Mouse (Mus musculus): ENCODE measurements around the gene Zfp781. TPM values are rescaled to one million over a fixed set of nuclear protein-coding genes. Genes with fewer than 3 reads are reported as not detected.
"Not testable (repeated sequence)": the region's sequence is repeated elsewhere in the genome, so short reads cannot be mapped to it uniquely, and the experiment has no call there.

Zfp781 gene
- under 1 TPM; 0.33 to 0.53 TPM for total RNA-seq (2021)
- long read RNA-seq, experiment 1, result 0 reads
- long read RNA-seq, experiment 2, result 0 reads

DNA sequence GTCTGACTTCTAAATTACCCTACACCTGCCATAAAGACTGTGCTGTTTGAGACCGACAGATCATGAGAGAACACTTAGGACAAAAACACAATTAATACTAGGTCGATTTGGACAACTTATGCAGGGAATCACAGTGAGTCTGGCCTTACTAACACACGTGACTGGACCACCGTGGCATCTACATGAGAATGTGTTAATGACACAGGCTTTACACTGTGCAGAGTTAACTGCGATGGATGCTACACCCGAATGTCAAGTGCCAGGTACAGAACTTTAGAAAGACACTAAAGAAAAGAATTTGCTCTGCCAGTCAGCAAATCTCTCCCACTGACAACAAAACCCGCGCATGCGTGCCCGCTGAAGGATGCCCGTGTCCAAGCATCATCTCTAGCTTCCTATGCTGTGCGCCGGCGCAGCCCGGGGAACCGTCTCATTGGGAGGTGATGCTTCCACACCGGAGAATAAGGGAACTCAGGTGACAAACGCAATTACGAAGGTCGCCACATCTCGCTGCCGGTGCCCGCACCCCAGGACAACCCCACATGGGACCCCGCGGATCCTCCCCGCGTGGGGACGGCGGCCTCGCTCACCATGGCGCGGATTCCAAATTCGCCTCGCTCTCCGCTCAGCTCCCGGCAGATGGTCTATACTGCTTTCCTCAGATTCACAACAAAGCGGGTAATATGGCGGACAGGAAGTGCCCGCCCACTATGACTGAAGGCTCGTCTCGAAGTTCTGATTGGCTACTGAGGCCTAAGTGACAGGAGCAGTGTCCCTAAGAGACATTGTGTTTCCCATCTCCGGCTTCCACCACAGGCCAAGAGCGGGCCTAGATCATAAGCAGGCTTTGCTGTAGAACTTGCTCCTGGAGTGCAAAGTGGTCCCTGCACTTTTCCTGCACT lies at the start of gene Zfp781:
Gene Zfp781 (minus strand): TSS at position 639 of the 902 bp plus-strand sequence.
- DNase-seq; H3K27ac ChIP-seq; H3K4me3 ChIP-seq; intact Hi-C loops (cut with DNase I): not testable (repeated sequence)

DNA sequence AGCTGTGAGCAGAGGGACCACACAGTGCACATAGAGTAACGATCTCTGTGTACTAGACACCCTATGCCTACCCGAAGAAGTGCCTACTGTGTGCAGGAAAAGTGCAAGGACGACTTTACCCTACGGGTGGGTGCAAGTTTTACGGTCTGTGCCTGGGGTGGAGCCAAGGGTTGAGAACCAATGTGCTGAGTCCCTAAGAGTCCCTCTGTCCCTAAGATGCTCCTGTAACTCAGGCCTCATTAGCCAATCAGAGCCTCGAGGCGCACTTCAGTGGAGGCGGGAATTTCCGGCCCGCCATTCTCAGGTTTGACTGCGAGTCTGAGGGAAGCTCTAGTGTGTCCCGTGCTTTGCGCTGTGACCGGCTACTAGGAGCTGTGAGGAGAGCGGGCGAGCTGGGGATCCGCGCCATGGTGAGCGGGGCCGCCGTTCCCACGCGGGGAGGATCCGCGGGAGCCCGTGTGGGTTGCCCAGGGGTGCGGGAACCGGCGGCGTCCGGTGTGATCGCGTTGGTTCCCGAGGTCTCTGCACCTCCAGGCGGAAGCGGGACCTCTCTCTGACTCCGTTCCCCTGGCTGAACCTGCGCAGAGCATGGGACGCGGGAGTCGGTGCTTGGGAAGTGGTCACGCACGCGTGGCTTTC lies 48.2 kb upstream of the Zfp781 start:
- intact Hi-C loops (cut with DNase I); H3K4me3 ChIP-seq; DNase-seq; H3K27ac ChIP-seq: not testable (repeated sequence)

DNA sequence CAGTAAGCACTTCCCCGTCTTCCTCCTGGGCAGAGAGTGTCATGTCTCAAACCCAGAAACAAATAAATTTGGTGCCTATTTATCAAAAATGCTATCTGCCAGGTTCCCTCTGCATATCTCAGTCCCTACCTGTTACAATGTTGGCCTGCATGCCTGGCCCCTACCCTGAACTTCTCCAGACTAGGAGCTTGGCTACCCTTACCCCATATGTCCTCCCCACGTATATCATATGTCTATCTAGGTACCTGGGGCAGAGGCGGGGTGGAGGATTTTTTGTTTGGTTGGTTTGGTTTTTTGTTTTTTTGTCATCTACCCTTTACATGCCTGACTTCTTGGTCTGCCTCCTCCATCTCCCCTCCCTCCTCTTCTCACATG lies 451 bp upstream of the Zfp781 start:
- intact Hi-C loops (cut with DNase I); H3K27ac ChIP-seq; DNase-seq; H3K4me3 ChIP-seq: not testable (repeated sequence)

DNA sequence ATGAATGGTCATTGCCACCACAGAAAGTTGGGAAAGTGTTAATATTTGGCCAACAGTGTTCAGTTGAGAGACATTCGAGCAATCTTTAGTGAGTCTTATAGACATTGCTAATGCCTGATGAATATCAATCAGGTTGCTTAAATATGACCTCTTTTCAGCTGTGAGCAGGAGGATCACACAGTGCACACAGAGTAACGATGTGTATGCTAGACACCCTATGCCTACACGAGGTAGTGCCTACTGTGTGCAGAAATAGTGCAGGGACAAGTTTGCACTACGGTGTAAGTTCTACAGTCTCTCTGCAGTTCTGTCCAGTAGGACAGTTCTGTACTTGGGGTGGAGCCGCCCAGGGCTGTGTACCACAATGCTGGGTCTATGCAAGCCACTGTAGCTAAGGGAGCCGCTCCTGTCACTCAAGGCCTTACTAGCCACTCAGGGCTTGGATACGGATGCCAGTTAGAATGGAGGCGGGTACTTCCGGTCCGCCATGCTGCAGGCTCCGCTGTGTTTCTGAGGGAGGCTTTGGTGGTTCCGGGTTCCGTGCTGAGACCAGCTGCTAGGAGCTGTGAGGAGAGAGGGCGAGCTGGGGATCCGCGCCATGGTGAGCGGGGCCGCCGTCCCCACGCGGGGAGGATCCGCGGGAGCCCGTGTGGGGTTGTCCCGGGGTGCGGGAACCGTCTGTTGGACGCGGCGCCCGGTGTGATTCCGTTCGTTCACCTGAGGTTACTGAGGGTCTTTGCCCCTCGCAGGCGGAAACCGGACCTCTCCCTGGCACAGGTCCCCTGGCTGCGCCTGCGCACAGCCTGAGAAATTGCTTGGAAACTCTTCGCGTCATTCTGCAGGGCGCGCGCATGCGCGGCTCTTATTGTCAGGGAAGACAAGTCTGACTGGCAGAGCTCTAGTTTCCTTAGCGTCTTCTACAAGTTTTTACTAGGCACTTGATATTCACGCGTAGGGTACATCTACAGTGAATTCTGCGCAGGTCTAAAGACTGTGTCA lies 66.6 kb downstream of the Zfp781 start, which contains the start of gene Gm32687:
Gene Gm32687 (plus strand): TSS at position 526 of the 999 bp plus-strand sequence.
- intact Hi-C loops (cut with DNase I); H3K4me3 ChIP-seq; H3K27ac ChIP-seq: not testable (repeated sequence)
- DNase-seq, result peak; percentile 7

Other genes starting within 250 kb of the Zfp781 start
- gene Zfp433, start 225.7 kb downstream of the Zfp781 start, total RNA-seq (2021), result 1 to 10 TPM; 3.9 to 5.7 TPM
- 1 to 10 TPM in 1 of 2 experiments, under 1 TPM in 1; 0.61 to 1.7 TPM for gene Gm3055, start 159.3 kb downstream of the Zfp781 start, total RNA-seq (2021)
- 1 to 10 TPM in 1 of 2 experiments, under 1 TPM in 1; 0.89 to 1.0 TPM for gene Gm4767, start 118.3 kb downstream of the Zfp781 start, total RNA-seq (2021)
- 1 to 10 TPM; 2.0 to 2.9 TPM for gene Gm32687, start 66.5 kb downstream of the Zfp781 start, total RNA-seq (2021)
- 1 to 10 TPM; 1.6 to 1.9 TPM for gene Zfp873, start 117.6 kb upstream of the Zfp781 start, total RNA-seq (2021)
- gene BC024063, start 152.9 kb upstream of the Zfp781 start, total RNA-seq (2021), result 1 to 10 TPM in 1 of 2 experiments, under 1 TPM in 1; 0.59 to 1.1 TPM
- gene AU041133, start 197.5 kb upstream of the Zfp781 start, total RNA-seq (2021), result under 1 TPM; 0.67 to 0.77 TPM